Mouse (Mus musculus): ENCODE measurements around the gene Gm8439.

Gene Gm8439

DNA sequence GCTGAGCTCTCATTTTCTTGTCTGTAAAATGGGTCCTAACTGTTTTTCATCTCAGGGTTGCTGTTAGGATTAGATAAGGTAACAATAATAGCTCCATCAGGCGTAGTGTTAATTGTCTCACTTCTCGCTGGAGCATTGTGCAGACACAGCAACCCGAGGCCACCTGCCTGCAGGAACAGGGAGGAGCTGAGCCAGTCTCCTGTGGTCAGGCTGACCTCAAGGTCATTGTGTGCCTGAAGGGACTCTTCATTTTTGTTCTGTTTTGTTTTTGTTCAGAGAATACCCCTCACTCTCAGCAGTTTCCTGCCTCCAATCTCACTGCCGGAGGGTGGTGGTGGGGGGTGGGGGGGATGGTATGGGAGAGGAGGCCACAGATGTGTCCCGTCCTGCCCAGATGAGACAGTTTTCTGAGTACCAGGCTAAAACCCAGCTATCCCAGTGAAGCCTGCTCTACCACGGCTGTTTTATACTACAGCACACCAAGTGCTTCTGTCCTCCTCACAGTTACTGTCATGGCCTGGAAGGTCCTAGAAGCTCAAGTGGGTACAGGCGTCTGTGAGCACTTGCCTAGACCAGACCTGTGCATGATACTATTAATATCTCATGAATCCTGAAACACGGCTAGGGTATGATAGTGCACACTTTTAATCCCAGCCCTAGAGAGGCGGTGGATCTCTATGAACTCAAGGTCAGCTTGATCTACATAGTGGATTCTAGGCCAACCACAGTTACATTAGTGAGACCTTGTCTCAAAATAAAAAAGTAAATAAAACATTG lies 23.9 kb downstream of the Gm8439 start:
- no peak for DNase-seq (ENCODE audit: low spot score)

- no peak for DNase-seq (ENCODE audit: low spot score)
Observed at GRCm38 (mm10) chr4:120613691-120614329, 25.3 kb downstream of the Gm8439 start.

- DNase-seq (ENCODE audit: low spot score) = no peak
Observed at GRCm38 (mm10) chr4:120614644-120615043, 26.1 kb downstream of the Gm8439 start.

GRCm38 (mm10) chr4:120615528-120616081 lies 27.1 kb downstream of the Gm8439 start:
- no peak for DNase-seq (ENCODE audit: low spot score)

- DNase-seq (ENCODE audit: low spot score) = no peak
Observed at GRCm38 (mm10) chr4:120616199-120617025, 27.9 kb downstream of the Gm8439 start.

- no peak for DNase-seq (ENCODE audit: low spot score)
Observed at GRCm38 (mm10) chr4:120627728-120628127, 39.2 kb downstream of the Gm8439 start.

- DNase-seq (ENCODE audit: low spot score) = no peak
Observed at GRCm38 (mm10) chr4:120630218-120630931, 41.8 kb downstream of the Gm8439 start.

GRCm38 (mm10) chr4:120631828-120632227 lies 43.3 kb downstream of the Gm8439 start:
- no peak for DNase-seq (ENCODE audit: low spot score)

GRCm38 (mm10) chr4:120635351-120635750 lies 46.8 kb downstream of the Gm8439 start:
- DNase-seq (ENCODE audit: low spot score) = no peak

DNA sequence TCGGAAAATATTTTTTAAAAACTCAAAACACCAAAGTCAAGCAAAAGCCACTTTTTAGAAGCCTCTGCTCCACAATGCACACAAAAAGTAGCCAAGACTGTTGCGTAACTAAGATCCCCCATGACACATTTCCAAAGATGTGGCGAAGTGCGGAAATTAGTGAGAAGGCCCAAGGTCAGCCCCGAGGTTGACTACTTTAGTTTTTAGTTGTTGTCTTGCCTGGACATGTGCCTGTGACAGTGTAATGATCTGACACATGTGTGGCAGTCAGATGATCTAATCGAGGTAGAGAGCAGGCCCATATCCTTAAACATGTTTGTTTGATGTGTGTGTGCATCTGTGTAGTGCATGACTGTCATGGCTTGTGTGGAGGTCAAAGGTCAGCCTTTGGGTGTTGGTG lies 53.4 kb downstream of the Gm8439 start:
- no peak for DNase-seq (ENCODE audit: low spot score)

- no peak for DNase-seq (ENCODE audit: low spot score)
Observed at GRCm38 (mm10) chr4:120643899-120644298, 55.4 kb downstream of the Gm8439 start.

DNA sequence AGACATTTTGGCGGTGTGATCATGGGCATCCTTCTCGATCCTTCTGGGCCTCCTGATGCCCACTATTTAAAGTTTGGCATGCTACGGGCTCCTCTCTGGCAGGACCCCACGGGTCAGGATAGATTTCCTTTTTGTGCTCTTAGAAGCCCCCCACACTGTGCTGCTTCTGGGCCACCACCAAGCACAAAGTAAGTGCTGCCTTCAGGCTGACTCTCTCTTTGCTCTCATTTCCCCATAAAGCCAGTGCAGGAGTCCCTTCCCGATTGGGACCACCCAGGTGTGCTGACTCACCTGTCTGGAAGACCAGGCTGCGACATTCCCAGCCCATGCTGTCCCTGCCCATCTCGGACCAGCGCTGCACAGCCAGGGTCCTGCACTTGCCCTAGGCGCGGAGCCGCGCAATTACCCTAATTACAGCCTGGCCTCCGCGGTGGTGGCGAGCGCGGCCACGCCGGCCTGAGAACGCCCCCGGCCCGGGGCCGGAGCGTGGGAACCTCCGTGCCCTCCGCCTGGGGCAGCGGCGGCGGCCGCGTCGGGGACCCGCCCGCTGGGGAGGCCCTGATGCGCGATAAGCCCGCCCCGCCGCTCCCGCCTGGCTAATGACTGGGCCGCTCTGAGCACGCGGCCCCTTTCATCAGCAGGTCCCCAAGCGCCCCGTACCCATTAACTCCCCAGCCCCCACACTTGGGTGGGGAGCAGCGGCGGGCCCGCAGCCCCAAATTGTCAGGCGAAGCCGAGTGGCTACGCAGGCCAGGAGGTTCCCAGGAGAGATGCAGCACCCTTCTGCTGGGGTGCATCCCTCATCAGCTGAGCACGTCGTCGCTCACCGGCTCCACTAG lies 61.0 kb downstream of the Gm8439 start:
- DNase-seq (ENCODE audit: low spot score) = no peak

DNA sequence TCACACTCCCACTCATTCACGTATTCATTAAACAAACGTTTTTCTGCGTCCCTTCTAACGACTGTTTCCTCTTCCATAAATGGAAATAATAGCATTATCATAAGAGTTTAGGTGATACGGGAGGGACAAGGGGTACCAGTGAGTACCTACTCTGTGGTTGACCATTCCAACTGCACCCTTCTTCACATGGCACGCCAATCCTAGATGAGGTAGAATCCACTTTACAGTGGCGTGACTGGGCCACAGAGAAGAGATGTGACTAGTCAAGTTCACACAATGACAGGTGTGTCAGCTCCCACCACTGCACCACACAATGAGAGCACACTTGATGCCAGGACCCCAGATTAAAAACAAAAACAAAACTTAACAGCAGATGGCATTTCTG lies 61.7 kb downstream of the Gm8439 start:
- no peak for DNase-seq (ENCODE audit: low spot score)

DNA sequence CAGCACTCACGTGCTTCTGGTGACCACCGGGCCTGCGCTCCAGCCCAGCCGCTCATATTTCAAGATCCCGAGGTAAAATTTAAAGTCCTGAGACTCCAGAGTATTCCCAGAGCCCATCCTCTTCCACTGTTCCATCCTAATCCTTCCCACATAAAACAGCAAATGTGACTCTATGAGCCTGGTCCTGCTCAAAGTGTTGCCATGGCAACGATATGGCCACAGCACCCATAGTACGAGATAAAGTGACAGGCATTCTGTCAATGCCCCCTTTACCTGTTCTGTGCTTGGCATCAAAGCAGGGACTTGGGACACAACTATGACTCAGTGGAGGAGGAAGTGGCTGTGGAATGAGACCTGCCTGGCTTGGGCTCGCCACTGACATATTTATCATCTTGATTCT lies 67.4 kb downstream of the Gm8439 start:
- DNase-seq (ENCODE audit: low spot score) = no peak
